Mouse (Mus musculus) ES-CJ7 (cell line): ENCODE measurements at regions not wholly inside any gene's neighbourhood (a gene's known extent, or its start where the extent isn't known, plus 50 kb on each side); places are given as distances from the start of the nearest gene placed in this dataset.
"Not testable (repeated sequence)": the region's sequence is repeated elsewhere in the genome, so short reads cannot be mapped to it uniquely, and the experiment has no call there.

ENCODE experiments used
- DNase-seq: peaks from one replicate; pipeline ENCODE4 v3.0.0; 2011; ENCODE audit warnings: low read depth, low spot score

DNA sequence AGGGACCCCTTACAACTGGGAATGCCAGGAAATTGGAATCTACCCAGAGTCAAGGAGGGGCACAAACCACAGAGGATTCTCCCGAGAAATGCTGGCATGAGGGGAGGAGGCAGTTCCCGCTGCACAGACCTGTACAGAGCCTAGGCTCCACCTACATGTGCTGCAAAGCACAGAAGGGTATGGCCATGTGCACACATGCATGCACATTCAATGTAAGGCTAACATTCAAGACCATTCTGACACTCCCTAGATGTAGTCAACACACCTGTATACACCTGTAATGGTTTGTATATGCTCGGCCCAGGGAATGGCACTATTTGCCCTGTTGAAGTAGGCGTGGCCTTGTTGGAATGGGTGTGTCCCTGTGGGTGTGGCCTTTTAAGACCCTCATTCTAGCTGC, 238.0 kb downstream of the Prex1 start:
- DNase-seq = no peak

DNA sequence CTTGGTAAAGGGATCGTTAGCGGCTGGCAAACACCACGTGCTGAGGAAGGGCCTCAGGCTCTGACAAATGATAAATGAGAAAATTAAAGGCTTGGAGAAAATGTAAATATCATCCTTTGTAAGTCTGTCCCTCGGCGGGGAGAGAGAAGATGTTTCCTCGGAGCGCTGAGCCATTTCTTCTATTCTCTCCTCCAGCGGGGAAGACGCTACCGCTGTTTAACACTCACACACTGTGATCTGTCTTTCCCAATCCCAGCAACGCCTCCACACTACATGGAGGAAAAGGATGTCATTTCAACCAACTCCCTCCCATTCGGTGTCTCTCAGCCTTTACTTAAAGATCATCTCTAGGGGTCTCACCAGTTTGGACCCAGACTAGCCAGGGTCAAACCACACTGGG, 239.0 kb downstream of the Prex1 start:
- no peak for DNase-seq

DNA sequence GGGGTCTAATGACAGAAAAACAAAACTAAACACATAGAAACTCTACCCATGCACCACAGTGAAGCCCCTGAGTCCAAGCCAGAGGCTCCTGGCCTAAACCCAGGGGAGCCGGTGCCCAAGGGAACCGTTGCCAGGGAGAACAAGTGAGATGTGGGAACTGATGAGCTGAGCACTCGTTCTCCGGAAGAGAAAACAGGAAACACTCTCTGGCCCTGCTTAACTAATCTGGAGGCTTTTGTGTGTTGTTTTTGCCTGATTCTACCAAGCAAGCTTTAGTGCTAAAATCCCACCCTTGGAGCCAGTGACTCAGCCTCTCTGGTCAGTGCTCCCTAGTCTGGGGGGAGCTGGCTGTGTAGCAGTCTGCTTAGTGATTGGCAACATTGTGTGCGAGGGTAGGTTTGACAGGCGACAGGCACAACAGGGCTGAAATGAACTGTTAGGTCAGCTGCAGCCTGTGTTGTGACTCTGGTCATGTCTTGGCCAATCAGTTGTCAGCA, 242.3 kb downstream of the Prex1 start:
- DNase-seq = no peak

GRCm38 (mm10) chr2:166469046-166469593, 244.5 kb downstream of the Prex1 start:
- no peak for DNase-seq

DNA sequence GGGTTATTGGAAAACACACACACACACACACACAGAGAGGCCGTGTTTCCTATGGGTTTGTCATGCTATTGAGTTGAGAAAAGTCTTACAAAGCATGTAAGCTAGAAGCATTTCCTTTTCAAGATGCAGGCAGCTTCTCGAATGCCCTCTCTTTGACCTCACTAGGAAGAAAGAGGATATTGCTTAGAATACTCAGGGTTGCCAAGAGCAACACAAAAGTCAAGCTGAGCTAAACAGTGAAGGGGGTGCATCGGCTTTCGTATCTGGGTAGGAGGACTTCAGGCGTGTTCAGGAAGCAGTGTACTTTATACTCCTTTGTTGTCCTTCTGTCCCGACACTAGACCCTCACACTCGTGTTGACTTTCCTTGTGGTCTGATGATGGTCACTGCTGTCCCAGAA, 246.5 kb downstream of the Prex1 start:
- DNase-seq = no peak

- no peak for DNase-seq
Measured at GRCm38 (mm10) chr2:166465531-166465930, 248.1 kb downstream of the Prex1 start.

GRCm38 (mm10) chr2:166463539-166463938, 250.1 kb downstream of the Prex1 start:
- no peak for DNase-seq

DNA sequence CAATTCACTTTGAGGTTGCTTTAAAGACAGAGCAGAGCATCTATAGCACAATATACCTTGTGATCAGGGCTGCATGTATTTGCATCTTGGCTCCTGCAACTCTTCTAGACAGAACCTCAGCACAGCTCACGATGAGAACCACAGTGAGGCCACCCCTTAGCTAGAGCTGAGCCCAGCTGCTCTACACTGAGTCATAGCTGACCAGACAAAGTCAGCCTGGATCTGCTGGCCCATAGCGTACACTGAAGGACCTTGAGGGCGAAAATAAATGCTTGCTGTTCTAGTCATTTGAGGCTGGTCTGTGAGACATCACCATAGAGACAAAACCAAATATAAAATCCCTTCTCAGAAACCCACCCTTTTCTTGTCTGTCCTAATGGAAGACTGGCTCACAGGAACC, 251.7 kb downstream of the Prex1 start:
- no peak for DNase-seq

- DNase-seq = no peak
Measured at GRCm38 (mm10) chr2:166461103-166461502, 252.5 kb downstream of the Prex1 start.

- no peak for DNase-seq
Measured at GRCm38 (mm10) chr2:166459955-166460354, 253.7 kb downstream of the Prex1 start.

DNA sequence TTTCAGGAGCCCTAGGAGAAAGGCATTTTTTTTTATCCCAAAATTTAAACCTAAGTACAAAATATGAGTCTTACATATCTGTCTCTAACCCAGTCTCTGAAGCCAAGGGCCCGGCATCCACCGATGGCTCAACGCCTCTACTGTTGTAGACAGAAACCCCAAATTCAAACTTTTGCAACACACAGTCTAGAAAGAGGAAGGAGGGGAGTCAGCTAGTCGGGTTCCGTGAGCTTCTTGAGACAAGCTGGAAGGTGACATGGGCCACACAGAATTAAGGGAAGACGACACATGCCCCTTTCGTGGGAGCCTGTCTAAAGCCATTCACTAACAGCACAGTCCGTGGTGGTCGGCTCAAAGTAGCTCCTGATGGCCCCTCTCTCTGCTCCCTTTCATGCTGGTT, 254.7 kb downstream of the Prex1 start:
- DNase-seq = no peak

DNA sequence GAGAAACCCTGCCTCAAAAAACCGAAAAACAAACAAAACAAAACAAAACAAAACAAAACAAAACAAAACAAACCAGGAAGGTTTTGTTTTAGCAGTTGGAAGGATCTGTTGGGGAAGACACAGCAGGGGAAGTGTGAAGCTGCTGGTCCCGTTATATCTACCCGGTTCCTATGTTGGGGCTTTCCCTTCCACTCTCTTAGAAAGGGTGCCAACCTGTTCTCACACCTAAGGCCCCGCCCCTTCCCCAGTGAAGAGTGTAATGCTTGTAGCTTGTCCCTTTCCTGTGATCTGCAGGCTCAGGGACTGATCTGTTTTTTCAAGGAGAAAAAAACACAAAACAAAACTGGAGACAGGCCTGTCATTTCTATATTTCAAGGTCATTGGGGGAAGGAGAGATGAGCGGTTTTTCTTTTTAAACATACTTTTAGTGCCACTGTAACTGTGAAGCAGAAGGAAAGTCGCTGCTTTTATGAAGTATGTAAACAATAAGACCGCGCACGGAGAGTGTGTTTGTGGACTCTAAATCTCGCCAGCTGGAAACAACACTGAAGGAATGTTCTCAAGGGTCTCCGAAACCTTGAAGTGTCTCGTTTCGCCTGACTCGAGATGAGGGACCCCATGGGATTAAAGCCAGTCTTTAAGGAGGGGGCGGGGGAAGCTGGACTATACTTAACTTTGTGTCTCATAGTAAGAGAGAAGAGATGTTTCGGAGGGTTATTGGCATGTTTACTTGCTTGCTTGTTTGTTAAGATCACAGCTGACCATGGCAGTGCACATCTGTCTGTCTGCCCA, 256.1 kb downstream of the Prex1 start:
- DNase-seq = no peak

- not testable (repeated sequence) for DNase-seq
Measured at GRCm38 (mm10) chr2:166454160-166454888, 259.3 kb downstream of the Prex1 start.

- DNase-seq = no peak
Measured at GRCm38 (mm10) chr2:166450964-166451363, 262.7 kb downstream of the Prex1 start.

DNA sequence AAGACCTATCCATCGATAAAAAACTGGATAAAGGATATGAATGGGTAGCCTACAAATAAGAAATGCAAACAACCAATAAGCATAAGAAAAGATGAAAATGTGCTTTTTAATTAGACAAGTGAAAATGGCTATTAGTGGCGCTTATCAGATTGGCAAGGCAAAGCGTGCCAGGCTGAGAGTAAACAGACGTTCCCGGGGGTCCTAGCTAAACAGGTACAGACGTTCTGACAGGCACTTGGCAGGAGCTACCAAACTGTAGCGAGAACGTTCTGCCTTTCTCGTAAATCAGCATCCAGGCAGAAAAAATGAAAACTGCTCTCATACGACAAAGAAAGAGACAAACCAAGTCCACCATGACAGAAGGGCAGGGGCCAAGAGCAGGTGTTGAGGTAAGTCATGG, 263.3 kb downstream of the Prex1 start:
- no peak for DNase-seq

DNA sequence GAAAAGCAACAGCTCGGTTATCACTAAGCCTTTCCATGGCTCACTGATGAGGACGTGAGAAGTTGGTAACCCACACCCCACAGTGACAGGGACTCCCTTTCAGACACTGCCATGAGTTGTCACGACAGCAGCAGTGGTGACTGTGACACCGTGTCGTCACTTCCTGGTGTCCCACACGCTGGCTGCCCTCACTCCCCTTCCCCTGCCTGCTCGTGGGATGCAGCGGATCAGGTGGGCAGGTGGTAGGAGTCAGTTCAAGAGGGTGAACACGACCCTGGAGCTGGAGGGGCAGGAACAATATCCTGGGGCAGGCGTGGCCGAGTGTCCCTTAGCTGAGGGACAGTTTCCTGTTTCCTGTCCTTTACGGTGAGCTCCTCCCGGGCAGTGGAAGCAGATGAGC, 264.9 kb downstream of the Prex1 start:
- no peak for DNase-seq

- DNase-seq = no peak
Measured at GRCm38 (mm10) chr2:166448161-166448560, 265.5 kb downstream of the Prex1 start.

GRCm38 (mm10) chr2:166446536-166446935, 267.1 kb downstream of the Prex1 start:
- no peak for DNase-seq

GRCm38 (mm10) chr2:166445824-166446223, 267.8 kb downstream of the Prex1 start:
- not testable (repeated sequence) for DNase-seq

DNA sequence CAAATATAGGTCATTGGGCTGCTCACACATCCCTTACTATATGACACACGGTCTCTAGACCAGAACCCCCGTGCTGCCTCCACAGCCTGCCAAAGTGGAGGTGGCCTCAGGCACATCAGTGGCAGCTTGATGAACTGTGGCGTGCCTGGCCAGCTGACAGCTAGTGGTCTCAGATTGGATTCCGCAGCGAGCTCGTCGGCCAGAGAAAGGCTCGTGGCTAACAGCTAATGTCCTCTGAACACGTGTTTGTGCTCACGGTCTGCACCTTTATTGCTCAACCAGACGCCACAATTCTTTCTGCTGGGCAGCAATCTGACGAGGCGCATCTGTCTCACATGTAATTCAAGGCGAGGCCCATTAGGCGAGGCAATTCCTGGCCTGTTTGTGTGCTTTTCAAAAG, 270.6 kb downstream of the Prex1 start:
- no peak for DNase-seq

DNA sequence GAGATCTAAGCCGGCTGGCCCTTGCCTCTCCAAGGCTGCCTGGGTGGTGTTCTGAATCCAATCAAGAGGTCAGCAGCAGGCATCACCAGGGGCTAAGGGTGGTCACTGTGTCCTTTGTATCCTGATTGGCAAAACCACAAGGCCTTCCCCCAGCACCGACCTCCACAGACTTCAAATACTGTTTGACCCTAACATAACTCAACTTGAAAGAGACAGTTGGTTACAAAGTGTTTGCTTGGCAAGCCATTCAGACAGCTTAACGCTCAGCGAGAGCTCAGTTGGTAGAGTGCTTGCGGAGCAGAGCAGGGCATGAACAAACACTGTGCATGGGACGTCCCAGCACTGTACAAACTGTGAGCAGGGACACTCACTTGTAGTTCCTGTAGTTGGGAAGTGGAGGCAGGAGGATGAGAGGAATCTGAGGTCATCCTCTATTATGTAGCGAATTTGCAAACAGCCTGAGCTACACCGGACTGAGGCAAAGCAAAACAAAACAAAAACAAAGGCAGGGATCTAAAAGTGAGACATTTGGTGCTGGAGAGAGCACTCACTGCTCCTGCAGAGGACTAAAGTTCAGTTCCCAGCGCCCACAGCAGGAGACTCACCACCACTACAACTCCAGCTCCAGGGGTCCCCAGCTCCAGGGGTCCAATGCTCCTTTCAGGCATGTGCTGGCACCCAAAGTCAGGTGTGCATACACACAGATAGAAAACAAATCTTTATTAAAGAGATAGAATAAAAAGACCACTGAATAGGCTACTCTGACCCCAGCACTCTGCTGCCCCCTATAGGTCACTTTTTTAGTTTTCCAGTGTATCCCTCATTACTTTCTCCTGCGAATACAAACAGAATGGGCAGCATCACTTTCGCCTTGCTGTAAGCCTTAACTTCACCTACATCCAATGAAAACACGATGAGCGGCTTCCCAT, 273.5 kb downstream of the Prex1 start:
- peak; percentile 68 for DNase-seq

DNA sequence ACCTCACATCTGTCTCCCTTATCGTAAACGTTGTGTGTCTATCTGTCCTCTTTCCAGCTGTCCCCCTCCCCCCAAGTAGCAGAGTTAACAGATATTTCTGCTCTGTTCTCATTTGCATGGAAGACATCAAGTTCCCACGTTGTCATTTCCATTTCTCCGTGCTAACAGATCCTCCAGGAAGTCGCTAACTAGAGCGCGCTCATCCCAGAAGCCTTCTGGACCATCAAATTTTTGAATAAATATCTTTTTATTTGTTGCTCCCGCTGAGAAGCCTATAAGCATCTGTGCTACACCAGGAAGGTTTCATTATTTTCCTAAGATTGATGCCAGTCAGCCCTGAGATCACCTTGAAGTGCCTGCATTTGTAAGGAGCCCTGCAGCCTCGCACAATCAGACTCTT, 275.4 kb downstream of the Prex1 start:
- DNase-seq = no peak
